Mouse (Mus musculus): ENCODE measurements around the gene Snu13.
A peak's percentile ranks its signal among the peaks of the same experiment; 100 is the strongest.

Snu13 gene

GRCm38 (mm10) chr15:82047080-82047883 lies at the start of gene Snu13:
Gene Snu13 (minus strand): TSS chr15:82047598.
- peak; percentile 91 for DNase-seq

DNA sequence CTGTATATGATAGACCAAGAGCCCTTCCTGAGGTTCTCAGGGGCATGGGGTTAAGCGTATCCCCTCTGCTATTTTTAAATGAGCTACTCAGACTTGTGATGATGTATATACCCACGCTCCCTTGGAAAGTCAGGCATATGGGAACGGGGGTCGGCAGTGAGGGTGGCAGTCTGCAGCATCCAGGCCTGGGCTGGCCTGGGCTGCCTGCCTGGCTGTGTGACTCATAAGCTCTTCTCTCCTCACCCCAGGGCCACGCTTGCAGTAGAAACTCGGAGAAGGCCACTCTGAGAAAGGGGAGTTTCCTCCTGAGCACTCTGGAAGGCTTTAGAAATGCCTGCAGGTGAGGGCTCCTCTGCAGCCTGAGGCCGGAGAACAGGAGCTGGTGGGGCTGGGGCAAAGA lies 43.7 kb upstream of the Snu13 start:
- no peak for DNase-seq

DNA sequence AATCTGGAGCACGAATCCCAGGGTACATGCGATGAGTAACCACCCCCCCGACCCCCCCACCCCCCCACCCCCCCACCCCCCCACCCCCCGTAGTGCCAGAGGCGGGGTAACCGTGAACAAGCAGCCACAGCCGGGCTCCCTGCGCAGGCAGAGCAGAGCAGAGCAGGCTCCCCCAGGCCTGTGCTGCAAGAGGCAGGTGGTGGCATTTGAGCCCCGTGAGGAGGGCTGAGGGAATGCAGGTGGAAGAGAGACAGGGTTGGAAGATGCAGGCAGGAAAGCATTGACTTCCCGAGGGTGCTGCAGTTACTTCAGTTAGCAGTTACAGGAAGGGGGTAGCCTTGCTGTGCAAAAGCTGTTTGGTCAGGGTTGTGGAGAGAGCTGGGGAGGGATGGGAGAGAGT lies 39.9 kb upstream of the Snu13 start:
- DNase-seq: no peak

- DNase-seq: no peak
These were observed 38.7 kb upstream of the Snu13 start for GRCm38 (mm10) chr15:82086131-82086530.

DNA sequence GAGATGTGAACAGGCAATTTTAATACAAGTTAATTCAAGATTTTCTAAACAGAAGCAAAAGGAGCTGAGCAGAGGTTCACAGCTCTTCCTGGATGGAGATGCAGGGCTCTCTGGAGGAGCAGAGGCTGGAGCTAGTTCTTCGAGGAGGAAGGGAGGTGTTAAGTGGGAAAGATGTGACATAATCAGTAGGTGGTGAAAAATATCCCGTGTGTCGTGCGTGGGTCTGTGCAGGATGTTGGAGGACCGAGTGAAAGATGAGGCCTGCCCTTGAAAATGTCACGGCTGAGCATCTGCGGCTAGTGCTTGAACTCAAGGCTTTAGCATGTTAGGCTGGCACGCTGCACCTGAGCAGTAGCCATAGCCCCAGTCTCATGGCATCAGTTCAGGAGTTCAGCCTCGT lies 38.2 kb upstream of the Snu13 start:
- no peak for DNase-seq

- DNase-seq: peak; percentile 88
These were observed 33.8 kb upstream of the Snu13 start for GRCm38 (mm10) chr15:82081161-82081560.

GRCm38 (mm10) chr15:82079883-82080282 lies 32.5 kb upstream of the Snu13 start:
- DNase-seq: no peak

DNA sequence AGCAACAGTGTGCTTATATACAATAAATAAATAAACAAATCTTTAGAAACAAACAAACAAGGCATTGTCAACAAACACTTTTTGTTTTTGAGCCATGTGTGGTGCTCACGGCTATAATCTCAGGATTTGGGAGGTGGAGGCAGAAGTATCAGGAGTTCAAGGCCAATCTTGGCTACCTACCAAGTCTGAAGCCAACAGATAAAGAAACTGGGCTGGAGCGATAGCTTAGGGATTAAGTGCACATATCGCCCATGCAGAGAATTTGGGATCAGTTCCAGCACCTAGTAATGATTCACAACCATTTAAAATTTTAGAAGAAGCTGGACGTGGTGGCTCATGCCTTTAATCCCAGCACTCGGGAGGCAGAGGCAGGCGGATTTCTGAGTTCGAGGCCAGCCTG lies 26.1 kb upstream of the Snu13 start:
- DNase-seq: no peak

DNA sequence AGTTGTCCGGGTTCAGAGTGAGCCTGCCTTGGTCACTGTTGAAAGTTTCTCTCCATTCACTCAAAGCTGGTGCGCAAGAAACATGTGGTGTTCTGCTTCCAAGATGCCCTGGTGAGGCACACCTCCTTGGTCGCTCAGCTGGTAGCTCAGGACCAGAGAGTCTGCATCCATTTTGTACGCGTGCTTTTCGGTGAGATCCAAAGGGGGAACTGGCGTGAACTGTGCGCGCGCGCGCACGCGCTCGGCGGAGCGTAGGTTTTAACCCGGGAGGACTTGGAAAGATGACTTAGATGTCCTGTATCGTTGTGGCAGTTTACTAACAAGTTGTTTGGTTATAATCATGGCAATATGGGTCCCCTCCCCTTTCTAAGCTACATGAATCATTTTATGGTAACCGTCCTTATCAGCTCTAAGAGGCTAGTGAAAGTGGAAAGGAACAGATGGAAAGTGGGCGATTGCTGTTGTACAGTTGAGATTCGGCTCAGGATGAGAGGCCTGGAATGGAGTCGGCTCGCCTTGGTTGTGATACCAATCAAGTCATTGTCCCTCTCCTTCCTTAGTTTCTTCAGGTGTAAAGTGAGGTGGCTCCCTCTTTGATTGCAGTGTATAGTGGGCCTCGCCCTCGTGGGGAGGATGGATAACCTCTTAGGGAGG lies 24.5 kb upstream of the Snu13 start:
- DNase-seq: no peak

- DNase-seq: no peak
These were observed 22.5 kb upstream of the Snu13 start, which contains the start of gene Mei1 for GRCm38 (mm10) chr15:82069898-82070297. Gene Mei1 (plus strand): TSS chr15:82069996.

GRCm38 (mm10) chr15:82065511-82065910 lies 18.1 kb upstream of the Snu13 start:
- peak; percentile 71 for DNase-seq

DNA sequence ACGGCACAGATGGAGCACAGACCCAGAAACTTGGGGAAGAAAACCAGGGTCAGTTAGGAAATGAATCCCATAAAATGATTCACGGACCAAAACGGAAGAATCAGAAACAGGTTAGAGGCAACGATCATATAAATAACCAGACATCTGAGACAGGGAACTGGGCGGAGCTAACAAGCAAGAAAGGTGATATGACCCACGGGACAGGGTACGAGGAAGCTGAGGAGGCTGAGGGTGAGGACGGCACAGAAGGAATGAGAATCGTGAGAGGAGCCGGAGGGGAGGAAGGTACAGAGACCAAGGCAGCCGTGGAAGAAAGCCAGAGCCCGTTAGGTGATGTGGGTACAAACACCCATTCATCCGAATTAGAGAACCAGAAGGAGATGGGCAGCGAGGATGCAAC lies 16.5 kb upstream of the Snu13 start:
- no peak for DNase-seq

GRCm38 (mm10) chr15:82058719-82059201 lies 11.4 kb upstream of the Snu13 start, which contains the start of gene 4930407I10Rik:
Gene 4930407I10Rik (plus strand): TSS chr15:82059151.
- DNase-seq: no peak

GRCm38 (mm10) chr15:82052544-82052943 lies 5.1 kb upstream of the Snu13 start:
- no peak for DNase-seq

DNA sequence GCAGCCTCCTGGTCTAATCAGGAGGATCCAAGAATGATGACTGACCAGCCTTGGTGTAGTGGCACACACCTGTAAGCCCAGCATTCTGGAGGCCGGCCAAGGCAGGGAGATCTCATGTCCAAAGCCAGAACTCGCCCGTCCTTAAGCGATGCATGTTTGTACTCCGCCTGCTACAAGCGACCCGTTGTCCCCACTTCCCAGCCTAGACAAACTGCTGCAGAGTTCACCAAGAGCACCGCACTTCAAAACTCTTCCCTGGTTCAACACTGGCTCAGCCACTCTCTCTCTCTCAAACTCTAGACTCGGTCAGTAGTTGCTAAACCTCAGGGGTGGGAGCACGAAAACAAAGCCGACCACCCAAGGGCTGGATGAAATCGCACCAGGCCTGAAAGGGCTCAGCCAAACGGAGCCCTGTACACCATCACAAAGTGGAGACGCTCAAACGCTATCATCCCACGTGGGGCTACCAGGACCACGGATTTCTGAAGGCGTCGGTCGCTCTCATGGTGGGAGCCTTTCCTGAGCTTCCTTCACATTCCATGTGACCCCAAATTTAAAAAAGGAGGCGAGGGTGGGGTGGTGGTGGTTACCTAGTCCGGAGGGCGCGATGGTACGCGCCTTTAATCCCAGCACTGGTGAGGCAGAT lies 1.0 kb downstream of the Snu13 start:
- peak; percentile 33 for DNase-seq

DNA sequence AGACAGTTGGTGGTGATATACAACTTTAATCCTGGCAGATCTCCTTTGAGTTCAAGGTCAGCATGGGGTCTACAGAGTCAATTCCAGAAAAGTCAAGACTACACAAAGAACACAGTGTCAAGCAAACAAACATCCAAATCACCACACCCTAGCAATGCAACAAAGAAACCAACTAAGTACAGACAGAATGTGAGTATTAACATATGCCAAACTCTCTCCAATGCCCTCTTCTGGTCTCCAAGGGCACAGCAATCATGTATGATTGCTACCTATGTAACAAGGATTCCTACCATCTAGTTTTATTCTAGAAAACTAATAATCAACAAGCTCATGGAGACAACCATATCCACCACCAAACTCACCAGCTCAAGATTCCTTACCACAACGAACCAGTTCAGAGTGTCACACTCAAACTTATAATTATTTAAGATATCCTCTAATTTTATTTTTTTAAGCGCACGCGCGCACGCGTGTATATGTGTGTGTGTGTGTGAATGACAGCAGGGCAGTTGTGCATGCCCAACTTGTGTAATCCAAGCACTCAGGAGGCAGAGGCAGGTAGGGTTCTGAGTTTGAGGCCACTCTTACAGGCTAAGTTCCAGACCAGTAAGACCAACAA lies 3.1 kb downstream of the Snu13 start:
- DNase-seq: no peak

DNA sequence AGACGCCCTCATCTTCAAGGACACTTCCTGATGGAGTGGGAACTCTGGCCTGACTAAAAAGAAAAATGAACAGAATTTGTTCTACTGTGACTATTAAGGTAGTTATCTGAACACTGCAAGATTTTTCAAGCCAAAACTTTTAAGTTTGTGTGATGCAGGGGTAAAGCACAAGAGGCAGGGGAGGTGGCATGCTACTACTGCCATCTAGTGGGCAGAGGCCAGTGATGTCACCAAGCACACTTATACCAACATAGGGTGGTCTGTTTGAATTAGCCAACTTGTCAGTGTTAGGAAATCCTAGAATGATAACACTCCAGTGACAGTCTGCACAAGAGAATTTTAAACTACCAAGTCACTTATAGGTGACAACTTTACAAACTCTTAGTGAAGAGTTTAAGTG lies 6.7 kb downstream of the Snu13 start:
- DNase-seq: no peak

- no peak for DNase-seq
These were observed 11.3 kb downstream of the Snu13 start for GRCm38 (mm10) chr15:82035904-82036689.

- no peak for DNase-seq
These were observed 13.6 kb downstream of the Snu13 start, which contains the start of gene Desi1 for GRCm38 (mm10) chr15:82033762-82034161. Gene Desi1 (minus strand): TSS chr15:82033862.

DNA sequence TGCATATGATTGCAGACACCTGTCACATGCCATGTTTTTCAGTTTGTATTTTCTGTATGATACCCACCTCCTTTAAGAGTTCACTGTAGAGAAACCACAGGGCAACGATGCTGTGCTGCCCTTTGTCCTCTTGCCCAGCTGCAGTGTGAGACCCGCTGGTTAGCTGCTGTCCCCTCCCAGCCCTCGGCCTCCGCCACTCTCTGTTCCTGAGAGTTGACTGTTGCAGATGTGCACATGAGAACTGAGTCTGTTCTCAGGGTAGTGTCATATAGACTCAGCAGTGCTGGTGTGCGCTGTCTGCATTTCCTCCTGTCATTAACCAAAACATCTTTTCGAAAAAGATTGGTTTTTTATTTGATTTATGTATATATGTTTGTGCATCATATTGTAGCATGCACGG lies 15.0 kb downstream of the Snu13 start:
- no peak for DNase-seq

- DNase-seq: no peak
These were observed 19.7 kb downstream of the Snu13 start for GRCm38 (mm10) chr15:82027726-82028125.

DNA sequence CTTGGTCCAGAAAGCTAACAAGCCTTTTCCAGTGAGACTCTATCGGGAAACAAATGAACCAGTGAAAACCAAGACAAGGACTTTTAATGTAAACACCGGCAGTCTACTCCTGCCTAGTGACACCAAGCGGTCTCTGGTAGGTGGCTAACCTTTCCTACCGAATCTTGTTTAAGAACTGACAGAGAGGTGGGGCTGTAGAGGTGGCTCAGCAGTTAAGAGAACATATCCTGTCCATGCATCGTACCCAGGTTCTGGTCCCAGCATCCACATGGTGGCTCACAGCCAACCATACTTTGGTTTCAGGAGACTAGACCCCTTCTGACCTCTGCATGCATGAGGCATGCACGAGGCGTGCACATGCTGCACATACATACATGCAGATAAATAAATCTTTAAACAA lies 20.1 kb downstream of the Snu13 start:
- no peak for DNase-seq
